Mouse (Mus musculus) gonadal fat pad, adult 2 months (tissue): ENCODE results near the gene Exo5. TPM values are rescaled to one million over a fixed set of nuclear protein-coding genes. Genes with fewer than 3 reads are reported as not detected.

Experiments used
- DNase-seq: peaks from one replicate; pipeline ENCODE4 v3.0.0-alpha.2; 2012; ENCODE audit warnings: low read depth
- polyA plus RNA-seq: library from polyadenylated mRNA; depleted of rRNA; stranded (reverse); fragments of >200 nt; gene quantifications from 2 replicates; pipeline ENCODE4 v1.2.3, GENCODE M21; 2012

The Exo5 gene
- polyA plus RNA-seq, 1 experiment: 7.0 TPM

- DNase-seq: no peak
Observed at GRCm38 (mm10) chr4:120905644-120906043, 19.2 kb downstream of the Exo5 start.

- DNase-seq: no peak
Observed at GRCm38 (mm10) chr4:120904533-120904932, 20.3 kb downstream of the Exo5 start.

- DNase-seq: no peak
Observed at GRCm38 (mm10) chr4:120895810-120896584, 28.8 kb downstream of the Exo5 start.

GRCm38 (mm10) chr4:120895226-120895625, 29.6 kb downstream of the Exo5 start:
- DNase-seq: no peak

- DNase-seq: no peak
Observed at GRCm38 (mm10) chr4:120894584-120894983, 30.2 kb downstream of the Exo5 start.

GRCm38 (mm10) chr4:120893656-120894401, 31.0 kb downstream of the Exo5 start:
- no peak for DNase-seq

- no peak for DNase-seq
Observed at GRCm38 (mm10) chr4:120892516-120892915, 32.3 kb downstream of the Exo5 start.

GRCm38 (mm10) chr4:120891960-120892359, 32.9 kb downstream of the Exo5 start:
- no peak for DNase-seq

GRCm38 (mm10) chr4:120890754-120891440, 33.9 kb downstream of the Exo5 start:
- DNase-seq: no peak

GRCm38 (mm10) chr4:120888884-120889283, 35.9 kb downstream of the Exo5 start:
- DNase-seq: no peak

GRCm38 (mm10) chr4:120887381-120888112, 37.3 kb downstream of the Exo5 start:
- no peak for DNase-seq

GRCm38 (mm10) chr4:120886811-120887210, 38.0 kb downstream of the Exo5 start:
- DNase-seq: no peak

GRCm38 (mm10) chr4:120886131-120886530, 38.7 kb downstream of the Exo5 start:
- DNase-seq: no peak

- no peak for DNase-seq
Observed at GRCm38 (mm10) chr4:120885208-120886120, 39.4 kb downstream of the Exo5 start.

- no peak for DNase-seq
Observed at GRCm38 (mm10) chr4:120882002-120882625, 42.7 kb downstream of the Exo5 start.

- no peak for DNase-seq
Observed at GRCm38 (mm10) chr4:120880731-120881432, 43.9 kb downstream of the Exo5 start.

GRCm38 (mm10) chr4:120879386-120879785, 45.4 kb downstream of the Exo5 start:
- no peak for DNase-seq

- DNase-seq: no peak
Observed at GRCm38 (mm10) chr4:120878728-120879127, 46.1 kb downstream of the Exo5 start.

- no peak for DNase-seq
Observed at GRCm38 (mm10) chr4:120875961-120876360, 48.9 kb downstream of the Exo5 start.
